In genomic region chr1:179106702-179107145, GRCm38 (mm10) we compare ENCODE assay signal across 14 mouse cellular contexts.
DNase-seq lines count a peak whose midpoint lies in the region; ATAC-seq and TF ChIP-seq lines count a peak whose summit lies in the region.
"Had no signal": no experiment of that assay in that cellular context is flagged by ENCODE, and none has a peak within 500 bp of the region (broad histone marks: within the 10 kb centered on the region; RNA-seq: fewer than 3 reads in every experiment).

No protein-coding gene starts in this region.

- H3K36me3 ChIP-seq in stomach, embryonic 16.5 days (ENCODE audit: control insufficient read depth, insufficient read depth, low read length): no peaks in the 10 kb centered on the region
- no peaks in the 10 kb centered on the region for H3K36me3 ChIP-seq in stomach, postnatal 0 days (ENCODE audit: control insufficient read depth, insufficient read depth, low read length)
- H3K36me3 ChIP-seq in forebrain, embryonic 16.5 days (ENCODE audit: control insufficient read depth, insufficient read depth): no peaks in the 10 kb centered on the region
- H3K36me3 ChIP-seq in limb, embryonic 14.5 days (ENCODE audit: control insufficient read depth, insufficient read depth, low read length): no peaks in the 10 kb centered on the region
- no peaks in the 10 kb centered on the region for H3K36me3 ChIP-seq in intestine, embryonic 15.5 days
- H3K36me3 ChIP-seq: heart, embryonic 15.5 days; stomach, embryonic 15.5 days had no signal

- H3K27ac ChIP-seq in stomach, embryonic 16.5 days (ENCODE audit: low read length): no peak overlapping the region
- H3K27ac ChIP-seq in stomach, postnatal 0 days (replicated peaks): no peak overlapping the region
- H3K27ac ChIP-seq in forebrain, embryonic 16.5 days (ENCODE audit: low read length): no peak overlapping the region; the same call in 1 of the 2 replicates
- H3K27ac ChIP-seq in limb, embryonic 14.5 days (replicated peaks; ENCODE audit: low read depth, low read length): no peak overlapping the region
- no peak overlapping the region for H3K27ac ChIP-seq in intestine, embryonic 15.5 days
- H3K27ac ChIP-seq: heart, embryonic 15.5 days had no signal

- H3K9me3 ChIP-seq in stomach, embryonic 16.5 days (replicated peaks; ENCODE audit: control insufficient read depth, low read length): no peaks in the 10 kb centered on the region
- H3K9me3 ChIP-seq in stomach, postnatal 0 days (ENCODE audit: control insufficient read depth, low read length): no peaks in the 10 kb centered on the region
- no peaks in the 10 kb centered on the region for H3K9me3 ChIP-seq in forebrain, embryonic 16.5 days (ENCODE audit: control insufficient read depth, low read length)
- H3K9me3 ChIP-seq in limb, embryonic 14.5 days (ENCODE audit: control insufficient read depth, low read length): no peaks in the 10 kb centered on the region
- no peaks in the 10 kb centered on the region for H3K9me3 ChIP-seq in intestine, embryonic 15.5 days
- H3K9me3 ChIP-seq: heart, embryonic 15.5 days; stomach, embryonic 15.5 days had no signal

- no peak for TF ChIP-seq POLR2A in limb, embryonic 14.5 days (IDR thresholded peaks at IDR 0.05; ENCODE audit: borderline replicate concordance, extremely low read depth, insufficient read depth, insufficient read length)

- DNase-seq in stomach, postnatal 0 days (ENCODE audit: low spot score): no peak
- peak; percentile 11 for DNase-seq in limb, embryonic 14.5 days (ENCODE audit: low spot score)
- DNase-seq in retina, postnatal 1 day: peak; percentile 76
- DNase-seq: kidney, adult 8-10 months; layer of hippocampus, adult 9-11 months; lung, postnatal 4 days; right cerebral cortex, postnatal 4 days had no signal

- no peak for TF ChIP-seq CTCF in stomach, postnatal 0 days (IDR thresholded peaks at IDR 0.05; ENCODE audit: low read depth)

- 41% methylated on average over 6 of the region's 6 CpGs for WGBS in stomach, embryonic 16.5 days
- WGBS in stomach, postnatal 0 days: 50% methylated on average over 6 of the region's 6 CpGs
- 2% methylated on average over 6 of the region's 6 CpGs for WGBS in forebrain, embryonic 16.5 days
- 54% methylated on average over 6 of the region's 6 CpGs for WGBS in limb, embryonic 14.5 days
- 51% methylated on average over 6 of the region's 6 CpGs for WGBS in intestine, embryonic 15.5 days

- H3K4me1 ChIP-seq in stomach, embryonic 16.5 days (ENCODE audit: control insufficient read depth, insufficient read depth, low read length): peaks cover 6% of the 10 kb centered on the region; the same call in 1 of the 2 replicates
- H3K4me1 ChIP-seq in stomach, postnatal 0 days (replicated peaks; ENCODE audit: control insufficient read depth, insufficient read depth): no peaks in the 10 kb centered on the region
- peaks cover 23% of the 10 kb centered on the region for H3K4me1 ChIP-seq in forebrain, embryonic 16.5 days (replicated peaks; ENCODE audit: control insufficient read depth, insufficient read depth, low read length)
- peaks cover 30% of the 10 kb centered on the region for H3K4me1 ChIP-seq in limb, embryonic 14.5 days (ENCODE audit: control insufficient read depth, insufficient read depth, low read length)
- H3K4me1 ChIP-seq in intestine, embryonic 15.5 days (replicated peaks): peaks cover 7% of the 10 kb centered on the region; the same call in 1 of the 2 replicates
- H3K4me1 ChIP-seq: heart, embryonic 15.5 days had no signal

- H3K4me3 ChIP-seq in stomach, embryonic 16.5 days (replicated peaks; ENCODE audit: low read length): no peak overlapping the region
- no peak overlapping the region for H3K4me3 ChIP-seq in stomach, postnatal 0 days (ENCODE audit: low read depth, low read length)
- H3K4me3 ChIP-seq in forebrain, embryonic 16.5 days (replicated peaks; ENCODE audit: low read length): no peak overlapping the region
- no peak overlapping the region for H3K4me3 ChIP-seq in limb, embryonic 14.5 days (replicated peaks; ENCODE audit: low read length)
- H3K4me3 ChIP-seq in intestine, embryonic 15.5 days (replicated peaks): no peak overlapping the region
- H3K4me3 ChIP-seq: heart, embryonic 15.5 days; stomach, embryonic 15.5 days had no signal

- H3K27me3 ChIP-seq in stomach, embryonic 16.5 days (ENCODE audit: control insufficient read depth, insufficient read depth, low read length): no peaks in the 10 kb centered on the region
- H3K27me3 ChIP-seq in stomach, postnatal 0 days (ENCODE audit: control insufficient read depth, insufficient read depth, low read length): no peaks in the 10 kb centered on the region
- H3K27me3 ChIP-seq in forebrain, embryonic 16.5 days (replicated peaks; ENCODE audit: control insufficient read depth, insufficient read depth, low read length): peaks cover 19% of the 10 kb centered on the region
- no peaks in the 10 kb centered on the region for H3K27me3 ChIP-seq in limb, embryonic 14.5 days (ENCODE audit: control insufficient read depth, insufficient read depth, low read length)
- no peaks in the 10 kb centered on the region for H3K27me3 ChIP-seq in intestine, embryonic 15.5 days (replicated peaks)
- H3K27me3 ChIP-seq: heart, embryonic 15.5 days; stomach, embryonic 15.5 days had no signal

- 0 out of 2 replicates have a peak overlapping the region, but pooled peaks have one; percentile 8 for H3K4me2 ChIP-seq in stomach, embryonic 16.5 days (ENCODE audit: low read depth, low read length)
- no peak overlapping the region for H3K4me2 ChIP-seq in stomach, postnatal 0 days (replicated peaks; ENCODE audit: low read depth)
- peak overlapping the region; percentile 42 for H3K4me2 ChIP-seq in forebrain, embryonic 16.5 days (ENCODE audit: low read length)
- H3K4me2 ChIP-seq in limb, embryonic 14.5 days (replicated peaks; ENCODE audit: low read depth, low read length, severe bottlenecking): no peak overlapping the region
- H3K4me2 ChIP-seq in intestine, embryonic 15.5 days (replicated peaks): no peak overlapping the region
- H3K4me2 ChIP-seq: heart, embryonic 15.5 days; stomach, embryonic 15.5 days had no signal

- no peak for ATAC-seq in stomach, embryonic 16.5 days (ENCODE audit: insufficient read depth, low FRiP score)
- no peak for ATAC-seq in stomach, postnatal 0 days (ENCODE audit: low FRiP score, low TSS enrichment)
- peak; percentile 77 for ATAC-seq in forebrain, embryonic 16.5 days
- ATAC-seq in limb, embryonic 14.5 days (ENCODE audit: low FRiP score, low read depth): peak; percentile 39; the same call in 1 of the 2 replicates
- ATAC-seq in activated CD4-positive, CD25-positive, alpha-beta regulatory T cell, adult 4 months: no peak
- ATAC-seq in intestine, embryonic 15.5 days: no peak
- ATAC-seq in cerebellum, adult (ENCODE audit: insufficient number of reproducible peaks, low FRiP score, low TSS enrichment): no peak

- no peak overlapping the region for H3K9ac ChIP-seq in stomach, embryonic 16.5 days (ENCODE audit: low read length)
- no peak overlapping the region for H3K9ac ChIP-seq in stomach, postnatal 0 days (ENCODE audit: low read length)
- H3K9ac ChIP-seq in forebrain, embryonic 16.5 days (replicated peaks; ENCODE audit: low read depth, low read length): peak overlapping the region; percentile 33
- H3K9ac ChIP-seq in limb, embryonic 14.5 days (ENCODE audit: low read depth, low read length, severe bottlenecking): no peak overlapping the region
- H3K9ac ChIP-seq in intestine, embryonic 15.5 days: no peak overlapping the region
- H3K9ac ChIP-seq: heart, embryonic 15.5 days; stomach, embryonic 15.5 days had no signal

- no peak for TF ChIP-seq EP300 in stomach, postnatal 0 days (optimal IDR thresholded peaks at IDR 0.05)

Comparison
In these comparisons a context has a peak if more than half of its experiments do, and no peak if none do; other contexts are left out.
1. H3K4me2 ChIP-seq: peak in stomach, embryonic 16.5 days (single experiment) and forebrain, embryonic 16.5 days (single experiment); none in stomach, postnatal 0 days (single experiment), limb, embryonic 14.5 days (single experiment) and intestine, embryonic 15.5 days (single experiment).
2. ATAC-seq: peak in forebrain, embryonic 16.5 days (single experiment) and limb, embryonic 14.5 days (single experiment); none in stomach, embryonic 16.5 days (single experiment), stomach, postnatal 0 days (single experiment), activated CD4-positive, CD25-positive, alpha-beta regulatory T cell, adult 4 months (single experiment), intestine, embryonic 15.5 days (single experiment) and cerebellum, adult (single experiment).